In the genomic region with DNA sequence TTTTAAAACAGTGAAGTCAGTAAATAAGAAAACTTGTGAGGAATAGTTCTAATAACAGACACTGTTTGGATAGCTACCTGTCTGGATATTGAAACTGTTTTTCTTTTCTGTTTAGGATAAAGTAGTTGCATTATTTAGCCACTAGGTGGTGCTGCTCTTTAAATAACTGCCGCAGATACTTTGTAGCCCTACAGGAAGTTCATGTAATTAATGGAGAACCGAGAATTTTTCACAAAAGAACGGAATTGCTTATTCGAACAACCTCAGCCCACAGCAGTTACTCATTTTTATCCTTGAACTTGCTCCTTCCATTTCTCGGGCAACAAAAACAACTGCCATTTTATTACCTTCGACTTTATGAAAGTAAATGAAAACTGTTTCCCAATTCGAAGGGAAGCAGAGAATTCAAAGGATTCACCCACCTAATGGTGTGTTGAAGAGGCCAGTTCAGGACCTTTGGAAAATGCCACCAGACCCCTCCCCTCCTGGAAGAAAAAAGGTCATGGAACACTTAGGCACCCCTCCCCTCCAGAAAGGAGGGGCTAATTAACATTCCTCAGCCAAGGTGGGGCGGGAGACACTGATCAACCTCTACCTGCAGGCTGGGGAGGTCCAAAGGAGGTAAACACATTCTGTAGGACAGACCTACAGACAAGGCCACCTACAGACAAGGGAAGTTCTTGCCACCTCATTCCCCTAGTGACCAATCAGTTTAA, we compare ENCODE assay signal across 8 mouse cellular contexts.
DNase-seq lines count a peak whose midpoint lies in the region; ATAC-seq lines count a peak whose summit lies in the region.

No protein-coding gene starts in this region.

- peak; percentile 62 for ATAC-seq in midbrain, embryonic 15.5 days (replicated peaks)

- H3K27me3 ChIP-seq in heart, embryonic 10.5 days (ENCODE audit: insufficient read depth, poor library complexity, severe bottlenecking): no peaks in the 10 kb centered on the region
- H3K27me3 ChIP-seq in midbrain, embryonic 15.5 days (replicated peaks): no peaks in the 10 kb centered on the region

- no peaks in the 10 kb centered on the region for H3K36me3 ChIP-seq in heart, embryonic 10.5 days
- no peaks in the 10 kb centered on the region for H3K36me3 ChIP-seq in midbrain, embryonic 15.5 days (replicated peaks)

- peak overlapping the region; percentile 48 for H3K4me3 ChIP-seq in heart, embryonic 10.5 days
- peak overlapping the region; percentile 25 for H3K4me3 ChIP-seq in midbrain, embryonic 15.5 days

- DNase-seq in right cerebral cortex, adult 18-20 months: peak; percentile 28
- no peak for DNase-seq in right cerebral cortex, postnatal 10 days (ENCODE audit: low spot score in 2 of 2)
- DNase-seq in cerebellum, adult 9-11 months: peak; percentile 11
- no peak for DNase-seq in heart, embryonic 10.5 days (ENCODE audit: low spot score)
- peak; percentile 25 for DNase-seq in large intestine, adult 2 months (ENCODE audit: low read depth, low spot score)
- no peak for DNase-seq in T-cell, adult 2 months (ENCODE audit: low spot score)
- DNase-seq in natural killer cell, adult 2 months (ENCODE audit: low spot score in 2 of 2): no peak

- no peaks in the 10 kb centered on the region for H3K9me3 ChIP-seq in heart, embryonic 10.5 days
- H3K9me3 ChIP-seq in midbrain, embryonic 15.5 days: no peaks in the 10 kb centered on the region

- H3K27ac ChIP-seq in heart, embryonic 10.5 days: peak overlapping the region; percentile 67; the same call in 1 of the 2 replicates
- no peak overlapping the region for H3K27ac ChIP-seq in midbrain, embryonic 15.5 days

- H3K9ac ChIP-seq in midbrain, embryonic 15.5 days: no peak overlapping the region

- peak overlapping the region; percentile 46 for H3K4me2 ChIP-seq in midbrain, embryonic 15.5 days

- WGBS in heart, embryonic 10.5 days: 16% methylated on average over 8 of the region's 8 CpGs
- WGBS in large intestine, adult 2 months: 6% methylated on average over 8 of the region's 8 CpGs
- 21% methylated on average over 8 of the region's 8 CpGs for WGBS in midbrain, embryonic 15.5 days

- peaks cover 5% of the 10 kb centered on the region; the same call in 1 of the 2 replicates for H3K4me1 ChIP-seq in heart, embryonic 10.5 days
- peaks cover 3% of the 10 kb centered on the region; the same call in 1 of the 2 replicates for H3K4me1 ChIP-seq in midbrain, embryonic 15.5 days

Comparison
In these comparisons a context has a peak if more than half of its experiments do, and no peak if none do; other contexts are left out.
1. DNase-seq: peak in right cerebral cortex, adult 18-20 months (single experiment), cerebellum, adult 9-11 months (single experiment) and large intestine, adult 2 months (single experiment); none in right cerebral cortex, postnatal 10 days (0 of 2), heart, embryonic 10.5 days (single experiment), T-cell, adult 2 months (single experiment) and natural killer cell, adult 2 months (0 of 2).